Mouse (Mus musculus): ENCODE measurements at regions not wholly inside any gene's neighbourhood (a gene's known extent, or its start where the extent isn't known, plus 50 kb on each side); places are given as distances from the start of the nearest gene placed in this dataset.

- peak; percentile 16 to 58 for DNase-seq (ENCODE audit: low spot score in 2 of 2)
Measured at GRCm38 (mm10) chr2:48718261-48718660, 95.6 kb upstream of the Acvr2a start.

GRCm38 (mm10) chr2:48730780-48731179 lies 83.1 kb upstream of the Acvr2a start:
- no peak for DNase-seq (ENCODE audit: low spot score in 2 of 2)

GRCm38 (mm10) chr2:48733936-48734335 lies 80.0 kb upstream of the Acvr2a start:
- no peak for DNase-seq (ENCODE audit: low spot score in 2 of 2)

DNA sequence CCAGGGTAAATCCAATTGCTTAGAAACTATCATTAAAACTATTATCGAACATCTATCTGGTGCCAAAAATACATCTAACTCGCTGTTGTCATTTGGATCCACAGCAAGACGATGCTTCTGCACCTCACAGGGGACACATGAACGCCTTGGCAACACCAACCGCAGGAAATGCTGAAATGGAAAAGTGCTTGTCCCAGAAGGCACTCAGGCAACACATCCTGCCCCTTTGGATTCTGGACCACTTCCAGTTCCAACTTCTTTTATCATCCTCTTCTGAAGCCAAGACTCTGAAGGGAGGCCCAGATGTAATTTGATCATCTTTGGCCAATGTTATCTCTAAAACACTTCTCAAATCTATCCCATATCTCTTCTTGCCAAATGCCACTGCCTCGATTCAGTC lies 79.4 kb upstream of the Acvr2a start:
- no peak for DNase-seq (ENCODE audit: low spot score in 2 of 2)

GRCm38 (mm10) chr2:48736312-48736711 lies 77.6 kb upstream of the Acvr2a start:
- no peak for DNase-seq (ENCODE audit: low spot score in 2 of 2)
